Mouse (Mus musculus): Measurements from ENCODE around the gene Pdzd2. TPM values are rescaled to one million over a fixed set of nuclear protein-coding genes. Genes with fewer than 3 reads are reported as not detected.

Gene Pdzd2
- polyA plus RNA-seq, 1 experiment from 2014 or later = 114 TPM

- DNase-seq (ENCODE audit: low spot score) = peak; percentile 98
- H3K36me3 ChIP-seq (ENCODE audit: insufficient read depth, low read length) = no peaks in the 10 kb centered on the region
- peak; percentile 93 for ATAC-seq
- no peaks in the 10 kb centered on the region for H3K27me3 ChIP-seq (replicated peaks; ENCODE audit: insufficient read depth, low read length)
- peak within 1 kb of the TSS; percentile 84 for H3K9ac ChIP-seq (replicated peaks; ENCODE audit: low read depth)
- peak within 1 kb of the TSS; percentile 93 for H3K4me3 ChIP-seq (ENCODE audit: low read depth, low read length)
- WGBS = under 1% methylated on average over 55 of the region's 74 CpGs
- H3K9me3 ChIP-seq (ENCODE audit: low read length) = no peaks in the 10 kb centered on the region
- peaks cover 2% of the 10 kb centered on the region; the same call in 1 of the 2 replicates for H3K4me1 ChIP-seq (ENCODE audit: insufficient read depth, low read depth, low read length)
- peak within 1 kb of the TSS; percentile 95 for H3K27ac ChIP-seq (ENCODE audit: low read length)
- no peak for TF ChIP-seq EP300 (IDR thresholded peaks at IDR 0.05)
- TF ChIP-seq CTCF (IDR thresholded peaks at IDR 0.05) = no peak
- H3K4me2 ChIP-seq (replicated peaks; ENCODE audit: low read depth, low read length) = peak within 1 kb of the TSS; percentile 75
Observed at GRCm38 (mm10) chr15:12321091-12321787, 418.5 kb downstream of the Pdzd2 start, which contains the start of gene Golph3. Golph3 (plus strand) TSS chr15:12321450.

GRCm38 (mm10) chr15:12320441-12321090 lies 419.2 kb downstream of the Pdzd2 start:
- WGBS = 3% methylated on average over 22 of the region's 22 CpGs
- H3K4me2 ChIP-seq (replicated peaks; ENCODE audit: low read depth, low read length) = peak overlapping the region; percentile 75
- H3K9ac ChIP-seq (replicated peaks; ENCODE audit: low read depth) = peak overlapping the region; percentile 84
- H3K9me3 ChIP-seq (ENCODE audit: low read length) = no peaks in the 10 kb centered on the region
- no peaks in the 10 kb centered on the region; the same call in 1 of the 2 replicates for H3K4me1 ChIP-seq (ENCODE audit: insufficient read depth, low read depth, low read length)
- no peak for TF ChIP-seq EP300 (IDR thresholded peaks at IDR 0.05)
- TF ChIP-seq CTCF (IDR thresholded peaks at IDR 0.05) = no peak
- H3K27ac ChIP-seq (ENCODE audit: low read length) = peak overlapping the region; percentile 95
- no peak; the same call in 1 of the 2 replicates for ATAC-seq
- H3K36me3 ChIP-seq (ENCODE audit: insufficient read depth, low read length) = no peaks in the 10 kb centered on the region
- peak; percentile 38 for DNase-seq (ENCODE audit: low spot score)
- H3K4me3 ChIP-seq (ENCODE audit: low read depth, low read length) = peak overlapping the region; percentile 93
- no peaks in the 10 kb centered on the region for H3K27me3 ChIP-seq (replicated peaks; ENCODE audit: insufficient read depth, low read length)

- Histone ChIP-seq H3K4me2 (replicated peaks; ENCODE audit: low read depth, low read length) (peak overlapping the region; percentile 75; the same call in 1 of the 2 replicates), H3K4me3 (ENCODE audit: low read depth, low read length) (no peak overlapping the region), H3K9ac (replicated peaks; ENCODE audit: low read depth) (no peak overlapping the region), H3K27me3 (replicated peaks; ENCODE audit: insufficient read depth, low read length) (no peaks in the 10 kb centered on the region), H3K27ac (ENCODE audit: low read length) (no peak overlapping the region), H3K4me1 (ENCODE audit: insufficient read depth, low read depth, low read length) (no peaks in the 10 kb centered on the region; the same call in 1 of the 2 replicates), H3K9me3 (ENCODE audit: low read length) (no peaks in the 10 kb centered on the region), H3K36me3 (ENCODE audit: insufficient read depth, low read length) (no peaks in the 10 kb centered on the region)
- ATAC-seq = no peak
- no peak for DNase-seq (ENCODE audit: low spot score)
- TF ChIP-seq EP300 (IDR thresholded peaks at IDR 0.05) (no peak), CTCF (IDR thresholded peaks at IDR 0.05) (no peak)
- WGBS = 47% methylated on average over 5 of the region's 5 CpGs
Observed at GRCm38 (mm10) chr15:12319889-12320288, 419.8 kb downstream of the Pdzd2 start.

- no peak overlapping the region for H3K27ac ChIP-seq (ENCODE audit: low read length)
- no peak overlapping the region for H3K4me3 ChIP-seq (ENCODE audit: low read depth, low read length)
- no peaks in the 10 kb centered on the region for H3K27me3 ChIP-seq (replicated peaks; ENCODE audit: insufficient read depth, low read length)
- H3K4me2 ChIP-seq (replicated peaks; ENCODE audit: low read depth, low read length) = no peak overlapping the region
- TF ChIP-seq CTCF (IDR thresholded peaks at IDR 0.05) (no peak), EP300 (IDR thresholded peaks at IDR 0.05) (no peak)
- DNase-seq (ENCODE audit: low spot score) (no peak), ATAC-seq (no peak)
- H3K9me3 ChIP-seq (ENCODE audit: low read length) = no peaks in the 10 kb centered on the region
- no peak overlapping the region for H3K9ac ChIP-seq (replicated peaks; ENCODE audit: low read depth)
- no peaks in the 10 kb centered on the region for H3K36me3 ChIP-seq (ENCODE audit: insufficient read depth, low read length)
- WGBS = 82% methylated on average over 8 of the region's 8 CpGs
- H3K4me1 ChIP-seq (ENCODE audit: insufficient read depth, low read depth, low read length) = no peaks in the 10 kb centered on the region
Observed at GRCm38 (mm10) chr15:12318451-12318850, 421.3 kb downstream of the Pdzd2 start.

- 73% methylated on average over 5 of the region's 5 CpGs for WGBS
- no peak for TF ChIP-seq EP300 (IDR thresholded peaks at IDR 0.05)
- TF ChIP-seq CTCF (IDR thresholded peaks at IDR 0.05) = no peak
Observed at GRCm38 (mm10) chr15:12317290-12317689, 422.4 kb downstream of the Pdzd2 start.

GRCm38 (mm10) chr15:12315996-12316395 lies 423.7 kb downstream of the Pdzd2 start:
- H3K9me3 ChIP-seq (ENCODE audit: low read length) = no peaks in the 10 kb centered on the region
- no peak overlapping the region for H3K4me2 ChIP-seq (replicated peaks; ENCODE audit: low read depth, low read length)
- H3K4me1 ChIP-seq (ENCODE audit: insufficient read depth, low read depth, low read length) = no peaks in the 10 kb centered on the region

More at GRCm38 (mm10) chr15:12317290-12317689, 422.4 kb downstream of the Pdzd2 start:
- Histone ChIP-seq H3K27me3 (replicated peaks; ENCODE audit: insufficient read depth, low read length) (no peaks in the 10 kb centered on the region), H3K4me2 (replicated peaks; ENCODE audit: low read depth, low read length) (no peak overlapping the region), H3K4me1 (ENCODE audit: insufficient read depth, low read depth, low read length) (no peaks in the 10 kb centered on the region), H3K9me3 (ENCODE audit: low read length) (no peaks in the 10 kb centered on the region), H3K4me3 (ENCODE audit: low read depth, low read length) (no peak overlapping the region), H3K9ac (replicated peaks; ENCODE audit: low read depth) (no peak overlapping the region), H3K27ac (ENCODE audit: low read length) (no peak overlapping the region), H3K36me3 (ENCODE audit: insufficient read depth, low read length) (no peaks in the 10 kb centered on the region)
- ATAC-seq = no peak
- DNase-seq (ENCODE audit: low spot score) = no peak

More at GRCm38 (mm10) chr15:12315996-12316395, 423.7 kb downstream of the Pdzd2 start:
- no peaks in the 10 kb centered on the region for H3K36me3 ChIP-seq (ENCODE audit: insufficient read depth, low read length)
- WGBS = 56% methylated on average over 2 of the region's 2 CpGs
- no peak overlapping the region for H3K4me3 ChIP-seq (ENCODE audit: low read depth, low read length)
- no peak for ATAC-seq
- no peaks in the 10 kb centered on the region for H3K27me3 ChIP-seq (replicated peaks; ENCODE audit: insufficient read depth, low read length)
- H3K9ac ChIP-seq (replicated peaks; ENCODE audit: low read depth) = no peak overlapping the region
- no peak for TF ChIP-seq EP300 (IDR thresholded peaks at IDR 0.05)
- no peak for TF ChIP-seq CTCF (IDR thresholded peaks at IDR 0.05)
- no peak overlapping the region for H3K27ac ChIP-seq (ENCODE audit: low read length)
- DNase-seq (ENCODE audit: low spot score) = no peak
